Comparison of ENCODE assay signal across 27 mouse cellular contexts in genomic region chr11:33274816-33275215, GRCm38 (mm10). TPM values are rescaled to one million over a fixed set of nuclear protein-coding genes. Genes with fewer than 3 reads are reported as not detected.
"Had no signal": no experiment of that assay in that cellular context is flagged by ENCODE, and none has a peak within 500 bp of the region (broad histone marks: within the 10 kb centered on the region; RNA-seq: fewer than 3 reads in every experiment).

No protein-coding gene starts in this region.

- H3K9ac ChIP-seq: heart, embryonic 13.5 days; heart, embryonic 15.5 days; hindbrain, embryonic 13.5 days; hindbrain, embryonic 15.5 days; limb, embryonic 13.5 days; limb, embryonic 15.5 days; liver, embryonic 12.5 days; liver, embryonic 14.5 days had no signal

- H3K4me1 ChIP-seq: heart, embryonic 13.5 days; heart, embryonic 15.5 days; hindbrain, embryonic 13.5 days; hindbrain, embryonic 15.5 days; limb, embryonic 15.5 days; liver, embryonic 12.5 days had no signal

- H3K36me3 ChIP-seq: heart, embryonic 13.5 days; heart, embryonic 15.5 days; hindbrain, embryonic 15.5 days; limb, embryonic 13.5 days; limb, embryonic 15.5 days; liver, embryonic 12.5 days had no signal

- H3K4me2 ChIP-seq: heart, embryonic 11.5 days; heart, embryonic 13.5 days; heart, embryonic 15.5 days; hindbrain, embryonic 13.5 days; hindbrain, embryonic 15.5 days; limb, embryonic 13.5 days; limb, embryonic 15.5 days; liver, embryonic 12.5 days had no signal

- DNase-seq: gastrocnemius, postnatal 36 days; heart, adult 2 months; heart, postnatal 14 days; heart, postnatal 36 days; kidney, adult 18-20 months; kidney, adult 9 months; kidney, postnatal 14 days; layer of hippocampus, adult 9-11 months; layer of hippocampus, postnatal 36 days; left cerebral cortex, postnatal 4 days had no signal

- ATAC-seq: hindbrain, postnatal 0 days; intestine, embryonic 16.5 days; liver, embryonic 12.5 days had no signal

- H3K9me3 ChIP-seq: heart, embryonic 13.5 days; heart, embryonic 15.5 days; hindbrain, embryonic 13.5 days; hindbrain, embryonic 15.5 days; limb, embryonic 13.5 days; limb, embryonic 15.5 days; liver, embryonic 12.5 days had no signal

- H3K27ac ChIP-seq: heart, adult 2 months; heart, embryonic 13.5 days; heart, embryonic 15.5 days; hindbrain, embryonic 13.5 days; hindbrain, embryonic 15.5 days; hindbrain, postnatal 0 days; limb, embryonic 13.5 days; limb, embryonic 15.5 days; liver, embryonic 12.5 days; liver, embryonic 14.5 days had no signal

- H3K27me3 ChIP-seq: heart, embryonic 13.5 days; heart, embryonic 15.5 days; hindbrain, embryonic 13.5 days; hindbrain, embryonic 15.5 days; limb, embryonic 13.5 days; limb, embryonic 15.5 days; liver, embryonic 12.5 days had no signal

- H3K4me3 ChIP-seq: heart, adult 2 months; heart, embryonic 13.5 days; heart, embryonic 15.5 days; hindbrain, embryonic 13.5 days; hindbrain, embryonic 15.5 days; limb, embryonic 13.5 days; limb, embryonic 15.5 days; liver, embryonic 12.5 days had no signal

RNA-seq across cellular contexts. Expression of gene Gm12117, which starts 1.7 kb away (rescaled TPM):
- polyA plus RNA-seq: gonadal fat pad, adult 2 months; heart, adult 2 months; heart, embryonic 11.5 days; heart, embryonic 13.5 days; heart, embryonic 15.5 days; heart, postnatal 0 days; hindbrain, embryonic 13.5 days; hindbrain, postnatal 0 days; intestine, embryonic 14.5 days; intestine, embryonic 16.5 days; limb, embryonic 11.5 days; limb, embryonic 13.5 days; limb, embryonic 15.5 days; liver, adult 2 months; liver, embryonic 12.5 days; liver, embryonic 14.5 days; liver, embryonic 16.5 days had no signal
